Mouse (Mus musculus): Measurements from ENCODE around the gene Olfr476. TPM values are rescaled to one million over a fixed set of nuclear protein-coding genes. Genes with fewer than 3 reads are reported as not detected.
"Not testable (repeated sequence)": the region's sequence is repeated elsewhere in the genome, so short reads cannot be mapped to it uniquely, and the experiment has no call there.

Gene Olfr476
- polyA plus RNA-seq (2012; rRNA removed) (not detected in 2 replicates), polyA plus RNA-seq (2014; fragmentation: Nextera tagmentation; extraction: Ambion mirVana) (not detected in 2 replicates)

DNA sequence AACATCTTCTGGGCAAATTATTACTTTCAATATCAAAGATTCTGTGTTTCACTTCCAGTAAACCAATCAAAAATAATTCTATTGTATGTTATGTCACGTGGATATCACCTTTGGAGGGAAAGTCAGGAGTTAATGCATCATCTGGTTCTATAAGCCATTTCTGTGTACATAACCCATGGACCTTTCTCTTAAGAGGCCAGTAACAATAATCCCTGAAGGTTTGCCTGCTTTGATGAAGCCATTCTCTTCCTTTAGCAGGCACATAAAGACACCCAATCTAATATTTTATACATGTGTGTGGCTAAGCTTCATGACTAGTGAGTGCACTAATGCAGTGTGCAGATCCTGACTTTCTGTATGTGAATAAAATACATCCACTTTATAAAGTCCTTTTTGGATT is at the start of gene Olfr476:
Gene Olfr476 (plus strand): TSS at position 301 of the 400 bp plus-strand sequence.
- no peaks in the 10 kb centered on the region for H3K36me3 ChIP-seq (ENCODE audit: control insufficient read depth, insufficient read depth, low read length)
- TF ChIP-seq POLR2A (IDR thresholded peaks at IDR 0.05; ENCODE audit: borderline replicate concordance, extremely low read depth, insufficient read depth, insufficient read length), result no peak
- H3K9ac ChIP-seq (ENCODE audit: low read depth, low read length, severe bottlenecking), result no peak within 1 kb of the TSS
- no peak for DNase-seq (ENCODE audit: low spot score)
- 48% methylated on average over 1 of the region's 1 CpGs for WGBS
- H3K27me3 ChIP-seq (ENCODE audit: control insufficient read depth, insufficient read depth, low read length), result no peaks in the 10 kb centered on the region
- no peak within 1 kb of the TSS for H3K4me2 ChIP-seq (replicated peaks; ENCODE audit: low read depth, low read length, severe bottlenecking)
- no peak within 1 kb of the TSS for H3K27ac ChIP-seq (replicated peaks; ENCODE audit: low read depth, low read length)
- H3K4me3 ChIP-seq (replicated peaks; ENCODE audit: low read length), result no peak within 1 kb of the TSS
- ATAC-seq (ENCODE audit: low FRiP score, low read depth), result no peak
- H3K4me1 ChIP-seq (ENCODE audit: control insufficient read depth, insufficient read depth, low read length), result no peaks in the 10 kb centered on the region
- H3K9me3 ChIP-seq (ENCODE audit: control insufficient read depth, low read length), result no peaks in the 10 kb centered on the region

DNA sequence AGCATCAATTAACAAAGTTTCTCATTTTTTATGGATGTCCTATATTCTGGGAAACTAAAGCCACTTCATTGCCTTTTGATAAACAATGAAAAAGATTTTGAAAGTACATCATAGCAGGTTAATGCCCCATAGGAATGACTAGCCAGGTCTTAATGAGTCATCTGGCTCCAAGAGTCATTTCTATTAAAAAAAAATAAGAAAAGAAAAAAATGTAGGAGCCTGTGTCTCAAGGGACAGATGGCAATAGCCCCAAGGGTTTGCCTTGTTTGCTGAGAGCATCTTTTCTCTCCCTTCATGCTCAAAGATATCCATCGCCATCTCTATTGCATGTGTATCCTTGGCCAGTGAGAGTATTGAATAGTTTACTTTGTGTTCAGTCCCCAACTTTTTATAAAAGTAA is 34.5 kb upstream of the Olfr476 start, which contains the start of gene Olfr473:
Gene Olfr473 (plus strand): TSS at position 301 of the 400 bp plus-strand sequence.
- TF ChIP-seq POLR2A (IDR thresholded peaks at IDR 0.05; ENCODE audit: borderline replicate concordance, extremely low read depth, insufficient read depth, insufficient read length), result no peak
- no peak within 1 kb of the TSS for H3K27ac ChIP-seq (replicated peaks; ENCODE audit: low read depth, low read length)
- DNase-seq (ENCODE audit: low spot score) (no peak), ATAC-seq (ENCODE audit: low FRiP score, low read depth) (no peak)
- H3K9ac ChIP-seq (ENCODE audit: low read depth, low read length, severe bottlenecking), result no peak within 1 kb of the TSS
- no peak within 1 kb of the TSS for H3K4me3 ChIP-seq (replicated peaks; ENCODE audit: low read length)
- no peaks in the 10 kb centered on the region for H3K9me3 ChIP-seq (ENCODE audit: control insufficient read depth, low read length)
- WGBS, result 94% methylated on average over 1 of the region's 1 CpGs
- H3K4me2 ChIP-seq (replicated peaks; ENCODE audit: low read depth, low read length, severe bottlenecking), result no peak within 1 kb of the TSS
- H3K4me1 ChIP-seq (ENCODE audit: control insufficient read depth, insufficient read depth, low read length), result no peaks in the 10 kb centered on the region
- no peaks in the 10 kb centered on the region for H3K36me3 ChIP-seq (ENCODE audit: control insufficient read depth, insufficient read depth, low read length)
- H3K27me3 ChIP-seq (ENCODE audit: control insufficient read depth, insufficient read depth, low read length), result no peaks in the 10 kb centered on the region

DNA sequence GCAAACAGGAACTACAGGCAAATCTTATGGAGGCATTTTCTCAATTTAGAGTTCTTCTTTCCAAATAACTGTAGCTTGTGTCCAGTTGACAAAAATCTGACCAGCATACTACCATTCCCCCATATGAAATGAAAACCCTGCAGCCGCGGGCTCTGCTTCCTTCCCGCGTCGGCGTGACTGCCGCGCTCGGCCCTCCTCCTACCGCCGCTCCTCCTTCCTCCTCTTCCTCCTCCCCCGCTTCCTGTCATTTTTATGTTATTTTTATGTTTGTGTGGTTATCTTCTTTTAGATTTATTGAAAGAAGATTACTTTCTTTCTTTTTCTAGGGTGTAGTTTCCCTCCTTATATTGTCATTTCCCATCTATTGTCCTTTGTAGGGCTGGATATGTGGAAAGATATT is 12.1 kb upstream of the Olfr476 start:
- not testable (repeated sequence) for ATAC-seq (ENCODE audit: low FRiP score, low read depth); DNase-seq (ENCODE audit: low spot score); H3K4me2 ChIP-seq (replicated peaks; ENCODE audit: low read depth, low read length, severe bottlenecking); H3K4me3 ChIP-seq (replicated peaks; ENCODE audit: low read length); H3K4me1 ChIP-seq (ENCODE audit: control insufficient read depth, insufficient read depth, low read length); H3K27me3 ChIP-seq (ENCODE audit: control insufficient read depth, insufficient read depth, low read length); H3K27ac ChIP-seq (replicated peaks; ENCODE audit: low read depth, low read length); H3K9me3 ChIP-seq (ENCODE audit: control insufficient read depth, low read length); H3K36me3 ChIP-seq (ENCODE audit: control insufficient read depth, insufficient read depth, low read length); H3K9ac ChIP-seq (ENCODE audit: low read depth, low read length, severe bottlenecking)
- WGBS, result 98% methylated on average over 12 of the region's 12 CpGs

DNA sequence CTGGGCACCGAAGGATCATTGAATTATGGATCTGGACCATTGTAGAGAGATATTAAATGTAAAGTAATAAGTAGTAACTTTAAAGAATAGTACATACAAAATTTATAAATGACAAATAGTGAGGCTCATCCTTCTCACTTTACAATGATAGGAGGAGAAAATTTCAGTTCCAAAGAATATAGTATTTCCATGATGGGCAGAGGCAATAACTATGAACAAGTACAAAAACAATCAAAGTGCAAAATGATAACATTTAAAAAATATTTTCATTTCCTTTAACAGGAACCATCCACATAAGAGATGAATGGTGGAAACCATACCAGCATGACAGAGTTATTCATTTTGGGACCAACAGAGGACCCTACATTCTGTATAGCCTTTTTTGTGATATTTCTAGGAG is 10.3 kb upstream of the Olfr476 start, which contains the start of gene Olfr474:
Gene Olfr474 (plus strand): TSS at position 301 of the 400 bp plus-strand sequence.
- WGBS, result 80% methylated on average over 1 of the region's 1 CpGs
- ATAC-seq (ENCODE audit: low FRiP score, low read depth), result no peak

DNA sequence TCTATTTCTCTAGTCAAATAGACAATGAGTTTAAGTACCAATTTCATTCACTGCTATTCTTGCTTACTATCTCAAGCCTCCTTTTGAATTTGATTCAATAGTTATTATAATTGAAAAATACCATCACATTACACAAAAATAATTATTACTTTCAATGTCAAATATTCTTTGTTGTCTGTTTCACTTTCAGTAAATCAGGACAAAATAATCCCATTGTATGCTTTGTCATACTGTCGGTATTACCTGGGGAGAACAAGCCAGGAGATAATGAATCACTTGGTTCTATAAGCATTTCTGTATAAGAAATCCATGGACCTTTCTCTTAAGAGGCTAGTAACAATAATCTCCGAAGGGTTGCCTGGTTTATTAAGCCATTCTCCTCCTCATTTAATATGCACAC is 21.8 kb downstream of the Olfr476 start, which contains the start of gene Olfr477:
Gene Olfr477 (plus strand): TSS at position 301 of the 400 bp plus-strand sequence.
- no peak within 1 kb of the TSS for H3K27ac ChIP-seq (replicated peaks; ENCODE audit: low read depth, low read length)
- ATAC-seq (ENCODE audit: low FRiP score, low read depth) (no peak), DNase-seq (ENCODE audit: low spot score) (no peak)

More for the DNA sequence above, 10.3 kb upstream of the Olfr476 start, which contains the start of gene Olfr474:
- Histone ChIP-seq H3K4me3 (replicated peaks; ENCODE audit: low read length) (no peak within 1 kb of the TSS), H3K9me3 (ENCODE audit: control insufficient read depth, low read length) (no peaks in the 10 kb centered on the region), H3K4me2 (replicated peaks; ENCODE audit: low read depth, low read length, severe bottlenecking) (no peak within 1 kb of the TSS), H3K27ac (replicated peaks; ENCODE audit: low read depth, low read length) (no peak within 1 kb of the TSS), H3K4me1 (ENCODE audit: control insufficient read depth, insufficient read depth, low read length) (no peaks in the 10 kb centered on the region), H3K27me3 (ENCODE audit: control insufficient read depth, insufficient read depth, low read length) (no peaks in the 10 kb centered on the region), H3K36me3 (ENCODE audit: control insufficient read depth, insufficient read depth, low read length) (no peaks in the 10 kb centered on the region), H3K9ac (ENCODE audit: low read depth, low read length, severe bottlenecking) (no peak within 1 kb of the TSS)
- DNase-seq (ENCODE audit: low spot score), result no peak
- no peak for TF ChIP-seq POLR2A (IDR thresholded peaks at IDR 0.05; ENCODE audit: borderline replicate concordance, extremely low read depth, insufficient read depth, insufficient read length)

DNA sequence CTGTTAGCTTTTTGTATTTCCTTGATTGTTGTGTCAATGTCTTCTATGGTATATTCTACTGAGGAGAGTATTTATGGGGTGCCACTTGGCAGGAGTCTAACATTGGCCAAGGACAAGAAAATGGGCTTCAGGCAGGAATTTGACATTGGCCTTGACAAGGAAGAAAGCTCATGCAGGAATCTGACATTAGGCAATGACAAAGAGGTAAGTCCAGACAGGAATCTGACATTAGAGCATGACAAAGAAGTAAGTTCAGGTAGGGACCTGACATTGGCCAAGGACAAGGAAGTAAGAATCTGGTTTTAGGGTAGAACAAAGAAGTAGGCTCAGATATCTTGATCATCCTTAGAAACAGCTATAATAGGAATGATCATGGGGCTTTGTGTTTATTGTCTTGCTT is 49.7 kb downstream of the Olfr476 start:
- not testable (repeated sequence) for H3K4me2 ChIP-seq (replicated peaks; ENCODE audit: low read depth, low read length, severe bottlenecking); H3K36me3 ChIP-seq (ENCODE audit: control insufficient read depth, insufficient read depth, low read length); H3K4me3 ChIP-seq (replicated peaks; ENCODE audit: low read length); H3K27me3 ChIP-seq (ENCODE audit: control insufficient read depth, insufficient read depth, low read length); H3K9me3 ChIP-seq (ENCODE audit: control insufficient read depth, low read length); H3K27ac ChIP-seq (replicated peaks; ENCODE audit: low read depth, low read length); H3K9ac ChIP-seq (ENCODE audit: low read depth, low read length, severe bottlenecking); ATAC-seq (ENCODE audit: low FRiP score, low read depth); H3K4me1 ChIP-seq (ENCODE audit: control insufficient read depth, insufficient read depth, low read length); DNase-seq (ENCODE audit: low spot score)

More for the DNA sequence above, 21.8 kb downstream of the Olfr476 start, which contains the start of gene Olfr477:
- H3K4me3 ChIP-seq (replicated peaks; ENCODE audit: low read length), result no peak within 1 kb of the TSS
- H3K36me3 ChIP-seq (ENCODE audit: control insufficient read depth, insufficient read depth, low read length), result no peaks in the 10 kb centered on the region
- no peaks in the 10 kb centered on the region for H3K9me3 ChIP-seq (ENCODE audit: control insufficient read depth, low read length)
- no peak within 1 kb of the TSS for H3K4me2 ChIP-seq (replicated peaks; ENCODE audit: low read depth, low read length, severe bottlenecking)
- 74% methylated on average over 2 of the region's 2 CpGs for WGBS
- no peaks in the 10 kb centered on the region for H3K27me3 ChIP-seq (ENCODE audit: control insufficient read depth, insufficient read depth, low read length)
- H3K4me1 ChIP-seq (ENCODE audit: control insufficient read depth, insufficient read depth, low read length), result no peaks in the 10 kb centered on the region
- H3K9ac ChIP-seq (ENCODE audit: low read depth, low read length, severe bottlenecking), result no peak within 1 kb of the TSS
- TF ChIP-seq POLR2A (IDR thresholded peaks at IDR 0.05; ENCODE audit: borderline replicate concordance, extremely low read depth, insufficient read depth, insufficient read length), result no peak

Other genes with a start within 250 kb of the Olfr476 start
- 0.14 and 0.33 TPM in 2 replicates for gene Cyb5r2, start 206.8 kb upstream of the Olfr476 start, polyA plus RNA-seq (2012; rRNA removed)
- 0.23 and 0.32 TPM in 2 replicates for gene Cyb5r2, start 206.8 kb upstream of the Olfr476 start, polyA plus RNA-seq (2014; fragmentation: Nextera tagmentation; extraction: Ambion mirVana)
- not detected in 2 replicates for gene Ovch2, start 163.6 kb upstream of the Olfr476 start, polyA plus RNA-seq (2012; rRNA removed)
- not detected in 2 replicates for gene Ovch2, start 163.6 kb upstream of the Olfr476 start, polyA plus RNA-seq (2014; fragmentation: Nextera tagmentation; extraction: Ambion mirVana)
- not detected in 2 replicates for gene Olfr467, start 152.5 kb upstream of the Olfr476 start, polyA plus RNA-seq (2012; rRNA removed)
- not detected in 2 replicates for gene Olfr467, start 152.5 kb upstream of the Olfr476 start, polyA plus RNA-seq (2014; fragmentation: Nextera tagmentation; extraction: Ambion mirVana)
- gene Olfr469, start 139.3 kb upstream of the Olfr476 start, polyA plus RNA-seq (2012; rRNA removed), result not detected in 2 replicates
- not detected in 2 replicates for gene Olfr469, start 139.3 kb upstream of the Olfr476 start, polyA plus RNA-seq (2014; fragmentation: Nextera tagmentation; extraction: Ambion mirVana)
- not detected in 2 replicates for gene Olfr470, start 117.3 kb upstream of the Olfr476 start, polyA plus RNA-seq (2012; rRNA removed)
- gene Olfr470, start 117.3 kb upstream of the Olfr476 start, polyA plus RNA-seq (2014; fragmentation: Nextera tagmentation; extraction: Ambion mirVana), result not detected in 2 replicates
- gene Olfr472, start 66.9 kb upstream of the Olfr476 start, polyA plus RNA-seq (2012; rRNA removed), result not detected in 2 replicates
- not detected in 2 replicates for gene Olfr472, start 66.9 kb upstream of the Olfr476 start, polyA plus RNA-seq (2014; fragmentation: Nextera tagmentation; extraction: Ambion mirVana)
- not detected in 2 replicates for gene Olfr473, start 34.4 kb upstream of the Olfr476 start, polyA plus RNA-seq (2012; rRNA removed)
- gene Olfr473, start 34.4 kb upstream of the Olfr476 start, polyA plus RNA-seq (2014; fragmentation: Nextera tagmentation; extraction: Ambion mirVana), result not detected in 2 replicates
- not detected in 2 replicates for gene Olfr474, start 10.2 kb upstream of the Olfr476 start, polyA plus RNA-seq (2012; rRNA removed)
- gene Olfr474, start 10.2 kb upstream of the Olfr476 start, polyA plus RNA-seq (2014; fragmentation: Nextera tagmentation; extraction: Ambion mirVana), result not detected in 2 replicates
- not detected in 2 replicates for gene Olfr477, start 21.9 kb downstream of the Olfr476 start, polyA plus RNA-seq (2012; rRNA removed)
- gene Olfr477, start 21.9 kb downstream of the Olfr476 start, polyA plus RNA-seq (2014; fragmentation: Nextera tagmentation; extraction: Ambion mirVana), result not detected in 2 replicates
- gene Olfr478, start 69.2 kb downstream of the Olfr476 start, polyA plus RNA-seq (2012; rRNA removed), result not detected in 2 replicates
- gene Olfr478, start 69.2 kb downstream of the Olfr476 start, polyA plus RNA-seq (2014; fragmentation: Nextera tagmentation; extraction: Ambion mirVana), result not detected in 2 replicates
- gene Olfr479, start 85.9 kb downstream of the Olfr476 start, polyA plus RNA-seq (2012; rRNA removed), result not detected in 2 replicates
- not detected in 2 replicates for gene Olfr479, start 85.9 kb downstream of the Olfr476 start, polyA plus RNA-seq (2014; fragmentation: Nextera tagmentation; extraction: Ambion mirVana)
- gene Olfr480, start 102.5 kb downstream of the Olfr476 start, polyA plus RNA-seq (2012; rRNA removed), result not detected in 2 replicates
- gene Olfr480, start 102.5 kb downstream of the Olfr476 start, polyA plus RNA-seq (2014; fragmentation: Nextera tagmentation; extraction: Ambion mirVana), result not detected in 2 replicates
- gene Olfr481, start 115.1 kb downstream of the Olfr476 start, polyA plus RNA-seq (2012; rRNA removed), result not detected in 2 replicates
- gene Olfr481, start 115.1 kb downstream of the Olfr476 start, polyA plus RNA-seq (2014; fragmentation: Nextera tagmentation; extraction: Ambion mirVana), result not detected in 2 replicates
- gene Olfr482, start 132.8 kb downstream of the Olfr476 start, polyA plus RNA-seq (2012; rRNA removed), result not detected in 2 replicates
- gene Olfr482, start 132.8 kb downstream of the Olfr476 start, polyA plus RNA-seq (2014; fragmentation: Nextera tagmentation; extraction: Ambion mirVana), result not detected in 2 replicates
- gene Olfr483, start 136.0 kb downstream of the Olfr476 start, polyA plus RNA-seq (2012; rRNA removed), result not detected in 2 replicates
- gene Olfr483, start 136.0 kb downstream of the Olfr476 start, polyA plus RNA-seq (2014; fragmentation: Nextera tagmentation; extraction: Ambion mirVana), result not detected in 2 replicates
- gene Olfr484, start 162.6 kb downstream of the Olfr476 start, polyA plus RNA-seq (2012; rRNA removed), result not detected in 2 replicates
- not detected in 2 replicates for gene Olfr484, start 162.6 kb downstream of the Olfr476 start, polyA plus RNA-seq (2014; fragmentation: Nextera tagmentation; extraction: Ambion mirVana)
- not detected in 2 replicates for gene Olfr485, start 195.1 kb downstream of the Olfr476 start, polyA plus RNA-seq (2012; rRNA removed)
- not detected in 2 replicates for gene Olfr485, start 195.1 kb downstream of the Olfr476 start, polyA plus RNA-seq (2014; fragmentation: Nextera tagmentation; extraction: Ambion mirVana)
- not detected in 2 replicates for gene Olfr486, start 207.9 kb downstream of the Olfr476 start, polyA plus RNA-seq (2012; rRNA removed)
- not detected in 2 replicates for gene Olfr486, start 207.9 kb downstream of the Olfr476 start, polyA plus RNA-seq (2014; fragmentation: Nextera tagmentation; extraction: Ambion mirVana)
- gene Olfr487, start 249.8 kb downstream of the Olfr476 start, polyA plus RNA-seq (2012; rRNA removed), result not detected in 2 replicates
- gene Olfr487, start 249.8 kb downstream of the Olfr476 start, polyA plus RNA-seq (2014; fragmentation: Nextera tagmentation; extraction: Ambion mirVana), result not detected in 2 replicates